Mouse (Mus musculus) lung, adult 2 months (tissue): Measurements from ENCODE around the gene Dner.

Source experiments
- CTCF ChIP-seq: fragments of 200-500 bp; IDR thresholded peaks from 2 replicates; pipeline ENCODE4 v1.5.1; 2011; ENCODE audit warnings: mild to moderate bottlenecking, low read length, control low read depth; ENCODE audit not compliant: insufficient read depth
- POLR2A ChIP-seq: fragments of 200-500 bp; IDR thresholded peaks from 2 replicates; pipeline ENCODE4 v1.6.1; 2011; ENCODE audit warnings: low read depth, mild to moderate bottlenecking, control low read depth, low read length, borderline replicate concordance; ENCODE audit errors: extremely low read depth

DNA sequence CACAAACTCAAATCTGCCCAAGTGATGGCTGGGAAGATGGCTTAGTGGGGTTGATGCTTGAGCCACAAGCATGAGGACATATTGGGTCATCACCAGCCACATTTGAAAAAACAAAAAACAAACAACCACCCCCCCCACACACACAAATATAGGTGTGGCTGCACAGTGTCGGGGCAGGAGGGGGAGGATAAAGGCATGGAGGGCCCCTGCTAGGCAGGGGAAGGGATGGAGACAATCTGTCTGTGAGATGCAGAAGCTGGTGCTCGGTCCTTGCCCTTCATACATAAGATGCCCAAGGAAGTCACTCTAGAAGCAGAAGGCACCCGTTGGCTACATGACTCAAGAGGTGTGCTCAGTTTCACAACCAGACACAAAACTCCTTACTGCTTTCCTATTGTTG, 25.9 kb upstream of the Dner start:
- TF ChIP-seq POLR2A (no peak), CTCF (no peak)
